Mouse (Mus musculus) lung, adult 2 months (tissue): ENCODE data around the gene Tor3a. TPM values are rescaled to one million over a fixed set of nuclear protein-coding genes. Genes with fewer than 3 reads are reported as not detected.
"Not testable (repeated sequence)": the region's sequence is repeated elsewhere in the genome, so short reads cannot be mapped to it uniquely, and the experiment has no call there.

Experiments
- DNase-seq: peaks from one replicate; pipeline ENCODE4 v3.0.0; 2022
- H3K4me1 ChIP-seq: fragments of 200-500 bp; 2 replicates; pipeline ENCODE4 v1.6.1; 2011; ENCODE audit warnings: low read length; ENCODE audit not compliant: control insufficient read depth, insufficient read depth
- H3K4me3 ChIP-seq: fragments of 200-500 bp; replicated peaks from 2 replicates; pipeline ENCODE3; 2011; ENCODE audit warnings: low read depth, mild to moderate bottlenecking, control low read depth, low read length; ENCODE audit errors: extremely low read depth
- CTCF ChIP-seq: fragments of 200-500 bp; IDR thresholded peaks from 2 replicates; pipeline ENCODE4 v1.5.1; 2011; ENCODE audit warnings: mild to moderate bottlenecking, low read length, control low read depth; ENCODE audit not compliant: insufficient read depth
- POLR2A ChIP-seq: fragments of 200-500 bp; IDR thresholded peaks from 2 replicates; pipeline ENCODE4 v1.6.1; 2011; ENCODE audit warnings: low read depth, mild to moderate bottlenecking, control low read depth, low read length, borderline replicate concordance; ENCODE audit errors: extremely low read depth
- WGBS: fragments of 180-500 bp; shearing (Covaris S2); methylation state at CpG from one replicate; pipeline ENCODE4 v1.1.7; 2018; 5-methylcytosine and 5-hydroxymethylcytosine counted together
- polyA plus RNA-seq: library from polyadenylated mRNA; depleted of rRNA; stranded (reverse); fragments of >200 nt; gene quantifications from 2 replicates; pipeline ENCODE4 v1.2.3, GENCODE M21; 2012

The Tor3a gene
- polyA plus RNA-seq, 1 experiment = 73.2 TPM

DNA sequence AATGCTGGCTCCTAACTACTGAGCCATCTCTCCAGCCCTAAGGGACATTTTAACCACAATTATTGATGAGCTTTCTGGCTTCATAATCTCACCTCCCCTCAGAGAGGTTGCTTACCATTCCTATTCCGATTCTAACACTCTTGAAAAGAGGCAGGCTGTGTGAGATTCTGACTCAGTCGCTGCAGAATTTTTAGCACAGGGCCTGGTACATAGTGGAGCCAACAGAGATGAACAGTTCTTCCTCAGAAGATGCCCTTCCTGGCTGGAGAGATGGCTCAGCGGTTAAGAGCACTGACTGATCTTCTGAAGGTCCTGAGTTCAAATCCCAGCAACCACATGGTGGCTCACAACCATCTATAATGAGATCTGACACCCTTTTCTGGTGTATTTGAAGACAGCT, 2.2 kb downstream of the Tor3a start:
- TF ChIP-seq POLR2A = no peak
- TF ChIP-seq CTCF = no peak
- H3K4me3 ChIP-seq = no peak overlapping the region
- WGBS = 91% methylated on average over 3 of the region's 3 CpGs
- no peak for DNase-seq
- peaks cover 27% of the 10 kb centered on the region for H3K4me1 ChIP-seq

- H3K4me3 ChIP-seq = no peak overlapping the region
- DNase-seq = peak; percentile 53
- WGBS = 38% methylated on average over 11 of the region's 11 CpGs
Measured at GRCm38 (mm10) chr1:156669208-156669983, 4.8 kb downstream of the Tor3a start.

DNA sequence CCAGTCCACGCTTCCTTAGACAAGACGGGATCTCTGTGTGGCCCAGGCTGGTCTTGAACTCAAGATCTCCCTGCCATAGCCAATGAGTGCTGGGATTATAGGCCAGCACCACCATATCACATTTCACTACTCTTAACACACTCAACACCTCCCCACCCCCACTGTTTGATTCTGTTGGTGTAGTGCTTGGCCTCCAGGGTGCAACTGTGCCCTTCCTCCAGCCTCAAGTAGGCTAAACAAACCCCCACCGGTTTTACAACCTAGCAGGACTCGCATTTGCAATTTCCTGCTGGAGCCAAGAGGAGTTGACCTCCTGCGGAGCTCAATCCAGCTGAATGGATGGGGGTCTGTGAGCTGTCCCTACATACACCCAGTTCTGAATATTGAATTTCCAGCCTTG, 5.6 kb downstream of the Tor3a start:
- Histone ChIP-seq H3K4me1 (peaks cover 32% of the 10 kb centered on the region), H3K4me3 (no peak overlapping the region)
- DNase-seq = peak; percentile 29
- TF ChIP-seq CTCF (no peak), POLR2A (no peak)
- WGBS = 46% methylated on average over 5 of the region's 5 CpGs

More at GRCm38 (mm10) chr1:156669208-156669983, 4.8 kb downstream of the Tor3a start:
- 0 out of 2 replicates have a peak, but pooled peaks have one; percentile 22 for TF ChIP-seq POLR2A
- no peak for TF ChIP-seq CTCF
- peaks cover 32% of the 10 kb centered on the region for H3K4me1 ChIP-seq

DNA sequence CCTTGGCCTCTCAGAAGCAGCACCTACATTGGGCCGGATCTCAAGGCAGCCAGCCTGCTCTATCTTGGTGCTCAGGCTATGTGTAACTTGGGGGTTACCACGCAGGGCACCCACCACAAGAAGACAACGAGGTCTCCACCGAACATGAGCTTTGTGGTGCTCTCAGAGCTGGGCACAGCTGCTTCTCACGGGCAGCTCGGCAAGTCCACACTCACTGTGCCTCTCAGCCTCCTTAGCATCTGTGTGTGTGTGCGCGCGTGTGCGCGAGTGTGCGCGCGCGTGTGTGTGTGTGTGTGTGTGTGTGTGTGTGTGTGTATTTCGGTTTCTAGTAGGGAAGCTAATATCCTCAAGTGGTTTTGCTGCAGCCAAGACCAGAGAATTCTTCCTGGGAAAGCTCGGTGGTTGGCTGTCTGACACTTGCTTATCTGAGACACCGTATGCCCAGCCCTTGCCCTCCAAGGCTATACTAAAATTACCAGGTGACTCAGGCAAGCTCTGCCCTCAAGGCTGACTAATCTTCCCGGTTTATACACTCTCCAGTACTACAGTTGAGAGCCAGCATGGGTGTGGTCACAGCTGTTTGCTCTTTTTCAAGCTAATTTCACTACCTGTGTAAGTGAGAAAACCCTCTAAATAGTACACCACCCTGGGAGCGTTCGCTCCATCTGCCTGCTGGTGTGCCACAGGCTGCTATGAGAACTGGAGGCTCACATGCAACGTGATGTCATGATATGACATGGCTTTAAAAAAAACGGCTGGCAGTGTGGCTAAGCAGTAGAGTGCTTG, 6.8 kb downstream of the Tor3a start:
- TF ChIP-seq POLR2A (no peak), CTCF (no peak)
- H3K4me1 ChIP-seq = peaks cover 26% of the 10 kb centered on the region
- DNase-seq = peak; percentile 39
- no peak overlapping the region for H3K4me3 ChIP-seq
- 72% methylated on average over 23 of the region's 23 CpGs for WGBS

GRCm38 (mm10) chr1:156665777-156666176, 8.4 kb downstream of the Tor3a start:
- H3K4me1 ChIP-seq = peaks cover 28% of the 10 kb centered on the region
- no peak overlapping the region for H3K4me3 ChIP-seq
- no peak for TF ChIP-seq CTCF
- TF ChIP-seq POLR2A = no peak
- no peak for DNase-seq
- 61% methylated on average over 8 of the region's 8 CpGs for WGBS

- DNase-seq, H3K4me3 ChIP-seq, H3K4me1 ChIP-seq: not testable (repeated sequence)
- WGBS = 46% methylated on average over 21 of the region's 21 CpGs
Measured at GRCm38 (mm10) chr1:156660660-156661236, 13.4 kb downstream of the Tor3a start.

- DNase-seq = peak; percentile 24
- no peak overlapping the region for H3K4me3 ChIP-seq
Measured at GRCm38 (mm10) chr1:156659906-156660659, 14.1 kb downstream of the Tor3a start.

GRCm38 (mm10) chr1:156658676-156659075, 15.5 kb downstream of the Tor3a start:
- H3K4me1 ChIP-seq = peaks cover 24% of the 10 kb centered on the region
- TF ChIP-seq CTCF (no peak), POLR2A (no peak)
- WGBS = 60% methylated on average over 5 of the region's 5 CpGs
- DNase-seq = no peak
- no peak overlapping the region for H3K4me3 ChIP-seq

More at GRCm38 (mm10) chr1:156659906-156660659, 14.1 kb downstream of the Tor3a start:
- WGBS = 52% methylated on average over 13 of the region's 13 CpGs
- TF ChIP-seq CTCF (no peak), POLR2A (no peak)
- H3K4me1 ChIP-seq = peaks cover 12% of the 10 kb centered on the region

DNA sequence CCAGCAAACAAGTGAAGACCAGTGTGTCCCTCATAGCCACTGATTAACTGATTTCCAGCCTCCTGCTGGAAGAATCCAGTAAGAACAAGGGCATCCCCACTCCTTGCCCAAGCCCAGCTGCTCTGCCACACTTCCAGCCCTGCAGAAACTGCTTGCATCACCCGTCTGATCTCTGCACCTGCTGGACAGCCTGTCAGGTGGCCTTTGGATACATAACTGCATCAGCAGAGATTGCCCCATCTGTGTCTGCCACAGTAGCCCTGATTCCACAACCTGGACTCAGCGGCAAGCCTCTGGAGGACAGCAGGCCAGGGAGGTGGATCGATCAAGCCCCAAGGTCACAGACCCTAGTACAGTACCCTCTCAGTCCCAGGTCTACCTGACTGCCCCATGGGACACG, 16.6 kb downstream of the Tor3a start:
- no peak for DNase-seq
- Histone ChIP-seq H3K4me3 (no peak overlapping the region), H3K4me1 (peaks cover 24% of the 10 kb centered on the region)
- WGBS = 82% methylated on average over 4 of the region's 4 CpGs
- TF ChIP-seq CTCF (no peak), POLR2A (no peak)
